Mouse (Mus musculus) intestine, embryonic 14.5 days (tissue): ENCODE data around the gene Ksr2. TPM values are rescaled to one million over a fixed set of nuclear protein-coding genes. Genes with fewer than 3 reads are reported as not detected.

Experiments
- ATAC-seq: fragments of 200-750 bp; cut with Nextera tagmentation; replicated peaks from 2 replicates; pipeline ENCODE4 v1.8.0; 2017; ENCODE audit warnings: low read depth, moderate number of reproducible peaks, moderate TSS enrichment, moderate library complexity; ENCODE audit not compliant: low FRiP score, low TSS enrichment
- DNase-seq: peaks from one replicate; pipeline ENCODE4 v3.0.0-alpha.2; 2018; ENCODE audit warnings: low spot score
- H3K27ac ChIP-seq: fragments of 300-500 bp; sonication (generic); 2 replicates; pipeline ENCODE4 v1.5.1; 2014; ENCODE audit warnings: low read depth, mild to moderate bottlenecking, control low read depth
- H3K27me3 ChIP-seq: fragments of 300-500 bp; sonication (generic); replicated peaks from 2 replicates; pipeline ENCODE4 v1.6.1; 2014; ENCODE audit warnings: low read length, control low read depth; ENCODE audit not compliant: control insufficient read depth, insufficient read depth
- H3K36me3 ChIP-seq: fragments of 300-500 bp; sonication (generic); 2 replicates; pipeline ENCODE4 v1.6.1; 2014; ENCODE audit warnings: low read length, control low read depth; ENCODE audit not compliant: control insufficient read depth, insufficient read depth
- H3K4me1 ChIP-seq: fragments of 300-500 bp; sonication (generic); replicated peaks from 2 replicates; pipeline ENCODE4 v1.6.1; 2014; ENCODE audit warnings: low read length, control low read depth, mixed read lengths; ENCODE audit not compliant: control insufficient read depth, insufficient read depth
- H3K4me2 ChIP-seq: fragments of 300-500 bp; sonication (generic); 2 replicates; pipeline ENCODE4 v1.6.1; 2014; ENCODE audit warnings: low read length
- H3K4me3 ChIP-seq: fragments of 300-500 bp; sonication (generic); 2 replicates; pipeline ENCODE4 v1.5.1; 2014; ENCODE audit warnings: low read depth, low read length, control low read depth, mixed read lengths
- H3K9ac ChIP-seq: fragments of 300-500 bp; sonication (generic); 2 replicates; pipeline ENCODE4 v1.6.1; 2014; ENCODE audit warnings: mild to moderate bottlenecking, low read length
- H3K9me3 ChIP-seq: fragments of 300-500 bp; sonication (generic); 2 replicates; pipeline ENCODE4 v1.6.1; 2016; ENCODE audit warnings: low read length, control low read depth; ENCODE audit not compliant: control insufficient read depth
- WGBS: fragments of 180-500 bp; shearing (Covaris S2); extraction: QIAGEN DNeasy Blood & Tissue Kit; methylation state at CpG from one replicate; pipeline ENCODE4 v1.1.7; 2014; 5-methylcytosine and 5-hydroxymethylcytosine counted together
- polyA plus RNA-seq: library from polyadenylated mRNA; unstranded; fragments of >200 nt; fragmentation: Nextera tagmentation; extraction: Ambion mirVana; gene quantifications from 2 replicates; pipeline ENCODE4 v1.2.1, GENCODE M21; 2014

Ksr2 gene
- polyA plus RNA-seq, 1 experiment from 2014 or later, result 0.84 TPM

GRCm38 (mm10) chr5:117556570-117556969 lies 142.8 kb downstream of the Ksr2 start:
- Histone ChIP-seq H3K27me3 (no peaks in the 10 kb centered on the region), H3K4me2 (no peak overlapping the region), H3K9ac (no peak overlapping the region), H3K27ac (no peak overlapping the region), H3K4me3 (no peak overlapping the region), H3K4me1 (no peaks in the 10 kb centered on the region), H3K9me3 (no peaks in the 10 kb centered on the region), H3K36me3 (no peaks in the 10 kb centered on the region)
- 75% methylated on average over 9 of the region's 9 CpGs for WGBS
- DNase-seq (no peak), ATAC-seq (no peak)

- WGBS, result 91% methylated on average over 2 of the region's 2 CpGs
These were observed 147.3 kb downstream of the Ksr2 start for GRCm38 (mm10) chr5:117561080-117561479.

GRCm38 (mm10) chr5:117566051-117566665 lies 152.4 kb downstream of the Ksr2 start:
- H3K4me2 ChIP-seq, result no peak overlapping the region
- H3K4me3 ChIP-seq, result no peak overlapping the region
- ATAC-seq (no peak), DNase-seq (no peak)
- no peak overlapping the region for H3K9ac ChIP-seq
- H3K27me3 ChIP-seq, result no peaks in the 10 kb centered on the region
- H3K4me1 ChIP-seq, result no peaks in the 10 kb centered on the region
- 33% methylated on average over 12 of the region's 12 CpGs for WGBS
- H3K36me3 ChIP-seq, result no peaks in the 10 kb centered on the region
- H3K27ac ChIP-seq, result no peak overlapping the region
- 0 out of 2 replicates have a peak, but pooled peaks cover 2% of the 10 kb centered on the region for H3K9me3 ChIP-seq

More at GRCm38 (mm10) chr5:117561080-117561479, 147.3 kb downstream of the Ksr2 start:
- Histone ChIP-seq H3K4me1 (no peaks in the 10 kb centered on the region), H3K9me3 (no peaks in the 10 kb centered on the region), H3K27ac (no peak overlapping the region), H3K27me3 (no peaks in the 10 kb centered on the region), H3K4me3 (no peak overlapping the region), H3K4me2 (no peak overlapping the region), H3K9ac (no peak overlapping the region), H3K36me3 (no peaks in the 10 kb centered on the region)
- ATAC-seq, result no peak
- DNase-seq, result no peak

- H3K36me3 ChIP-seq, result no peaks in the 10 kb centered on the region
- DNase-seq (no peak), ATAC-seq (no peak)
- no peaks in the 10 kb centered on the region for H3K27me3 ChIP-seq
- H3K4me3 ChIP-seq, result no peak overlapping the region
- 0 out of 2 replicates have a peak, but pooled peaks cover 2% of the 10 kb centered on the region for H3K9me3 ChIP-seq
- no peak overlapping the region for H3K4me2 ChIP-seq
- no peak overlapping the region for H3K27ac ChIP-seq
- WGBS, result 74% methylated on average over 6 of the region's 6 CpGs
- H3K4me1 ChIP-seq, result no peaks in the 10 kb centered on the region
- H3K9ac ChIP-seq, result no peak overlapping the region
These were observed 155.5 kb downstream of the Ksr2 start for GRCm38 (mm10) chr5:117569190-117569795.

GRCm38 (mm10) chr5:117572428-117572827 lies 158.6 kb downstream of the Ksr2 start:
- ATAC-seq, result no peak
- no peak overlapping the region for H3K4me2 ChIP-seq

GRCm38 (mm10) chr5:117574894-117575293 lies 161.1 kb downstream of the Ksr2 start:
- Histone ChIP-seq H3K27ac (no peak overlapping the region), H3K36me3 (no peaks in the 10 kb centered on the region), H3K4me2 (no peak overlapping the region), H3K4me1 (no peaks in the 10 kb centered on the region), H3K4me3 (no peak overlapping the region), H3K27me3 (no peaks in the 10 kb centered on the region), H3K9me3 (0 out of 2 replicates have a peak, but pooled peaks cover 2% of the 10 kb centered on the region), H3K9ac (no peak overlapping the region)
- no peak for DNase-seq
- 58% methylated on average over 7 of the region's 7 CpGs for WGBS
- ATAC-seq, result no peak

More at GRCm38 (mm10) chr5:117572428-117572827, 158.6 kb downstream of the Ksr2 start:
- H3K4me3 ChIP-seq, result no peak overlapping the region
- no peaks in the 10 kb centered on the region for H3K27me3 ChIP-seq
- no peak overlapping the region for H3K9ac ChIP-seq
- H3K27ac ChIP-seq, result no peak overlapping the region
- H3K4me1 ChIP-seq, result no peaks in the 10 kb centered on the region
- H3K9me3 ChIP-seq, result 0 out of 2 replicates have a peak, but pooled peaks cover 2% of the 10 kb centered on the region
- no peaks in the 10 kb centered on the region for H3K36me3 ChIP-seq
- WGBS, result 82% methylated on average over 14 of the region's 14 CpGs
- DNase-seq, result no peak

GRCm38 (mm10) chr5:117577598-117577997 lies 163.8 kb downstream of the Ksr2 start:
- ATAC-seq, result no peak

GRCm38 (mm10) chr5:117581711-117582110 lies 167.9 kb downstream of the Ksr2 start:
- Histone ChIP-seq H3K27ac (no peak overlapping the region), H3K9me3 (no peaks in the 10 kb centered on the region), H3K27me3 (no peaks in the 10 kb centered on the region), H3K4me1 (no peaks in the 10 kb centered on the region), H3K4me2 (no peak overlapping the region), H3K4me3 (no peak overlapping the region), H3K36me3 (no peaks in the 10 kb centered on the region), H3K9ac (no peak overlapping the region)
- WGBS, result 77% methylated on average over 3 of the region's 3 CpGs
- no peak for ATAC-seq
- DNase-seq, result no peak

More at GRCm38 (mm10) chr5:117577598-117577997, 163.8 kb downstream of the Ksr2 start:
- no peak overlapping the region for H3K27ac ChIP-seq
- no peak for DNase-seq
- H3K4me1 ChIP-seq, result no peaks in the 10 kb centered on the region
- H3K27me3 ChIP-seq, result no peaks in the 10 kb centered on the region
- H3K36me3 ChIP-seq, result no peaks in the 10 kb centered on the region
- WGBS, result 88% methylated on average over 5 of the region's 5 CpGs
- no peak overlapping the region for H3K9ac ChIP-seq
- H3K4me3 ChIP-seq, result no peak overlapping the region
- H3K9me3 ChIP-seq, result no peaks in the 10 kb centered on the region
- H3K4me2 ChIP-seq, result no peak overlapping the region

- 44% methylated on average over 1 of the region's 1 CpGs for WGBS
- H3K27ac ChIP-seq, result no peak overlapping the region
- no peak for ATAC-seq
These were observed 170.6 kb downstream of the Ksr2 start for GRCm38 (mm10) chr5:117584428-117584827.

More at GRCm38 (mm10) chr5:117584428-117584827, 170.6 kb downstream of the Ksr2 start:
- no peaks in the 10 kb centered on the region for H3K4me1 ChIP-seq
- H3K27me3 ChIP-seq, result no peaks in the 10 kb centered on the region
- no peak for DNase-seq
- no peaks in the 10 kb centered on the region for H3K36me3 ChIP-seq
- no peaks in the 10 kb centered on the region for H3K9me3 ChIP-seq
- no peak overlapping the region for H3K4me2 ChIP-seq
- no peak overlapping the region for H3K9ac ChIP-seq
- no peak overlapping the region for H3K4me3 ChIP-seq
